Mouse (Mus musculus) heart, adult 2 months (tissue): Measurements from ENCODE around the gene Sik2.

Experiments
- CTCF ChIP-seq: fragments of 200-600 bp; IDR thresholded peaks from 2 replicates; pipeline ENCODE4 v1.8.1; 2022; ENCODE audit warnings: antibody characterized with exemption, mild to moderate bottlenecking, moderate library complexity
- EP300 ChIP-seq: fragments of 200-500 bp; IDR thresholded peaks from 2 replicates; pipeline ENCODE4 v1.6.1; 2011; ENCODE audit warnings: low read depth, low read length, control low read depth; ENCODE audit not compliant: insufficient read depth
- POLR2A ChIP-seq: fragments of 200-500 bp; IDR thresholded peaks from 2 replicates; pipeline ENCODE4 v1.6.1; 2011; ENCODE audit warnings: mild to moderate bottlenecking, low read depth, low read length, control low read depth; ENCODE audit not compliant: insufficient read depth

DNA sequence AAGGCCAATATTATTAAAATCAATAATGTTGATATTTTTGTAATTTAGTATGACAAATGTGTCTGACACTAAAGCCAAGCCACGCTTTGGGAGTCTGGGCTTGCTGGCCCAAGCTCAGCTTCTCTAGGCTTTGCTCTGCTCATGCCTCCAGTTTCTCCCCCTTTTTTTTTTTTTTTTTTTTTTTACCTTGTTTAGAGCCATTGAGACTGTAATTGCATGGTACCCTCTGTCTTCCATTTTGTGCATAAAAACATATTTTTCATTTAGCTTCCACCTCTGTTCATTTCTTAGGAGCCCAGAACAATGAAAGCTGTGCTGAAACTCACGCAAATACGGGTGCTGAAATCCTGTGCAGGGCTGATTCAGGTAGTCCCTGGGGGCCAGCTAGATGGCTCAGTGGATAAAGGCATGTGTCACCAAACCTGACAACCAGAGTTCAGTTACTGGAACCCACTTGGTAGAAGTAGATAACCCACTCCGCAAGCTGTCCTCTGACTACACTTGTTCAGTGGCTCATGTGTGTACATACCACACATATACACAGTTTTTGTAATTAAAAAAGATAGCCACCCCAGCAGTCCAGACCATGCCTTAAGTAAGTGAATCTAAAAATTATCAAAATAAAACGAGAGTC lies 153.6 kb downstream of the Sik2 start:
- TF ChIP-seq EP300: no peak
- TF ChIP-seq CTCF: no peak
- TF ChIP-seq POLR2A: no peak
